Mouse (Mus musculus): ENCODE results near the gene Clrn3. TPM values are rescaled to one million over a fixed set of nuclear protein-coding genes. Genes with fewer than 3 reads are reported as not detected.

Clrn3 gene
- polyA plus RNA-seq, 1 experiment from 2014 or later: 24.6 TPM

DNA sequence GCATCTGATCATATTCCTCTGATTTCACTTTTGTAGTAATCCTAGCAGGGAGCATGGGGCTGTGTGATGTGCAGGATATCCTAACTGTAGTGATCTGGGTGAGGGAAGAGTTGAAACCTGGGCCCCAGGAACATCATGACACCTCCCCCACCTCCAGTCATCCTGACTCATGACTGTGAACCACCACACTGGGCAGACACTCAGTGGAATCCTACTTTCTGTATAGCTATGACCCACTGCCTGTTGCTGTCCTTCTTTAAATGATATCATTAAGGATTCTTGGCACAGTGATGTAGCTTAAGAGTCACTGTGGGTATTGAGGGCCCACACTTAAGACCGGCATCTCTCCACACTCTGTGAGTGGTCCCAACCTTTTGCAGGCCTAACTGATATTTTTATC, 39.1 kb upstream of the Clrn3 start:
- Histone ChIP-seq H3K9ac (ENCODE audit: low read depth, low read length) (no peak overlapping the region), H3K4me3 (replicated peaks; ENCODE audit: low read depth, low read length) (no peak overlapping the region), H3K27ac (no peak overlapping the region), H3K4me1 (replicated peaks; ENCODE audit: insufficient read depth, low read length) (no peaks in the 10 kb centered on the region), H3K4me2 (ENCODE audit: low read length) (no peak overlapping the region), H3K36me3 (ENCODE audit: insufficient read depth, low read length) (no peaks in the 10 kb centered on the region), H3K9me3 (replicated peaks; ENCODE audit: low read length) (no peaks in the 10 kb centered on the region), H3K27me3 (ENCODE audit: insufficient read depth, low read length) (no peaks in the 10 kb centered on the region)
- no peak for ATAC-seq (replicated peaks; ENCODE audit: low FRiP score, low read depth)
- DNase-seq (ENCODE audit: low spot score): no peak
- TF ChIP-seq CTCF (IDR thresholded peaks at IDR 0.05; ENCODE audit: low read depth): no peak
- WGBS: 79% methylated on average over 1 of the region's 1 CpGs

DNA sequence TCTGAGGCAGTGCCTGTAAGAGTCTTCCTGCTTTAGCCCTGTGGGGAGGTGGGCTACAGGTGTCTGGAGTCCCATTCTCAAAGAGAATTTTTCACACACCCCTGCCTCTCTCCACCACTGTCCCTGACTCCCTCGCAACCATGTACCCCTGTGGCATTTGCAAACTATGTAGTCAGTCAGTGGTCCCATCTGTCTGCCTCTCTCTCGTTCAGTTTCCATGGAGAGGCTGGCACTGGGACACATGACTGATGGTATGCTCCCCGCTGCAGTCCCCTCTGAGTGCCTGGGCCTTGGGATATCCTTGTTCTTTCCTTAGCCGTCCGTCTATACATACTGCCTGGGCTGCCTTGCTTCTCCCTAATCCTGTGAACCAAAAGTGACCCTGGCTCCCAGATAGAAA, 37.6 kb upstream of the Clrn3 start:
- Histone ChIP-seq H3K4me1 (replicated peaks; ENCODE audit: insufficient read depth, low read length) (no peaks in the 10 kb centered on the region), H3K4me2 (ENCODE audit: low read length) (no peak overlapping the region), H3K4me3 (replicated peaks; ENCODE audit: low read depth, low read length) (no peak overlapping the region), H3K27me3 (ENCODE audit: insufficient read depth, low read length) (no peaks in the 10 kb centered on the region), H3K9ac (ENCODE audit: low read depth, low read length) (no peak overlapping the region), H3K36me3 (ENCODE audit: insufficient read depth, low read length) (no peaks in the 10 kb centered on the region), H3K9me3 (replicated peaks; ENCODE audit: low read length) (no peaks in the 10 kb centered on the region), H3K27ac (no peak overlapping the region)
- WGBS: 85% methylated on average over 5 of the region's 5 CpGs
- no peak for ATAC-seq (replicated peaks; ENCODE audit: low FRiP score, low read depth)
- no peak for DNase-seq (ENCODE audit: low spot score)
- no peak for TF ChIP-seq CTCF (IDR thresholded peaks at IDR 0.05; ENCODE audit: low read depth)

DNA sequence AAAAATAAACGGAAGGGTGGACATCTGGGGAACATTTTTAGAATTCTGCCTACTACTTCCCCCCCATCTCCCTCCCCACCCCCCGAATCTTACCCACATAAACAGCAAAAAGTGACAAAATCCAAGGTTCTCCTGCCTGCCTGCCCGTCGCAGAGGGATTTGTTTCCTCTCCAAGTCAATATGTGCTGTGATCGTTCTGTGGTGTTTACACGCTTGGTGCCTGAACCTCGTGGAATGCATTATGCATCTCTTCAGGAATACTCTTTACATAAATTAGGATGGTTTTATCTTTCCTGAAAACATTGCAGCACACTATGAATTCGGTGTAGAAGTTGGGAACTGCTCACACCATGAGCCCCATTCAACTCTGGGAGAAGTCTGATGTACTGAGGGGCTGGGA, 35.6 kb upstream of the Clrn3 start:
- no peak for DNase-seq (ENCODE audit: low spot score)
- WGBS: 85% methylated on average over 8 of the region's 8 CpGs
- H3K4me3 ChIP-seq (replicated peaks; ENCODE audit: low read depth, low read length): no peak overlapping the region
- H3K9ac ChIP-seq (ENCODE audit: low read depth, low read length): no peak overlapping the region
- TF ChIP-seq CTCF (IDR thresholded peaks at IDR 0.05; ENCODE audit: low read depth): no peak
- H3K9me3 ChIP-seq (replicated peaks; ENCODE audit: low read length): no peaks in the 10 kb centered on the region
- no peaks in the 10 kb centered on the region for H3K36me3 ChIP-seq (ENCODE audit: insufficient read depth, low read length)
- no peak overlapping the region for H3K27ac ChIP-seq
- no peak for ATAC-seq (replicated peaks; ENCODE audit: low FRiP score, low read depth)
- no peaks in the 10 kb centered on the region for H3K27me3 ChIP-seq (ENCODE audit: insufficient read depth, low read length)
- H3K4me2 ChIP-seq (ENCODE audit: low read length): no peak overlapping the region
- no peaks in the 10 kb centered on the region for H3K4me1 ChIP-seq (replicated peaks; ENCODE audit: insufficient read depth, low read length)

DNA sequence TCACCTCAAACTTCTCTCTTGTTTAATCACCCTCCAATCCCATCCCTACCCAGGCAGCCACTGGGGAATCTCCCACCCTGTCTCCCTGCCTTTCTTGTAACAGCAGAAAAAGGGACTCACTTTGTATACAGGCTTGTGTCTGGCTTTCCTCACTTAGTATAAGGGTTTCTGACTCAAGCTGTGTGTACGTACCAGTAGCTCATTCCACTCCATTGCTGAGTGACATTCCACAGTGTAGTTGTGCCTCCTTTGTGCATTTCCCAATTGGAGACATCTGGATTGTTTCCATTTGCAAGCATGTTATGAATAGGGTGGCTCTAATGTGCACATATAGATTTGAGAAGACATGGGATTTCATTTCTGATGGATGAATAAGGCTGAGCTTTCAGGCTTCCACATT, 31.8 kb upstream of the Clrn3 start:
- H3K4me1 ChIP-seq (replicated peaks; ENCODE audit: insufficient read depth, low read length): no peaks in the 10 kb centered on the region
- no peak for ATAC-seq (replicated peaks; ENCODE audit: low FRiP score, low read depth)
- no peaks in the 10 kb centered on the region for H3K9me3 ChIP-seq (replicated peaks; ENCODE audit: low read length)
- no peaks in the 10 kb centered on the region for H3K27me3 ChIP-seq (ENCODE audit: insufficient read depth, low read length)
- no peaks in the 10 kb centered on the region for H3K36me3 ChIP-seq (ENCODE audit: insufficient read depth, low read length)
- 76% methylated on average over 1 of the region's 1 CpGs for WGBS
- H3K4me3 ChIP-seq (replicated peaks; ENCODE audit: low read depth, low read length): no peak overlapping the region
- DNase-seq (ENCODE audit: low spot score): no peak
- no peak overlapping the region for H3K27ac ChIP-seq
- TF ChIP-seq CTCF (IDR thresholded peaks at IDR 0.05; ENCODE audit: low read depth): no peak
- H3K9ac ChIP-seq (ENCODE audit: low read depth, low read length): no peak overlapping the region
- no peak overlapping the region for H3K4me2 ChIP-seq (ENCODE audit: low read length)

DNA sequence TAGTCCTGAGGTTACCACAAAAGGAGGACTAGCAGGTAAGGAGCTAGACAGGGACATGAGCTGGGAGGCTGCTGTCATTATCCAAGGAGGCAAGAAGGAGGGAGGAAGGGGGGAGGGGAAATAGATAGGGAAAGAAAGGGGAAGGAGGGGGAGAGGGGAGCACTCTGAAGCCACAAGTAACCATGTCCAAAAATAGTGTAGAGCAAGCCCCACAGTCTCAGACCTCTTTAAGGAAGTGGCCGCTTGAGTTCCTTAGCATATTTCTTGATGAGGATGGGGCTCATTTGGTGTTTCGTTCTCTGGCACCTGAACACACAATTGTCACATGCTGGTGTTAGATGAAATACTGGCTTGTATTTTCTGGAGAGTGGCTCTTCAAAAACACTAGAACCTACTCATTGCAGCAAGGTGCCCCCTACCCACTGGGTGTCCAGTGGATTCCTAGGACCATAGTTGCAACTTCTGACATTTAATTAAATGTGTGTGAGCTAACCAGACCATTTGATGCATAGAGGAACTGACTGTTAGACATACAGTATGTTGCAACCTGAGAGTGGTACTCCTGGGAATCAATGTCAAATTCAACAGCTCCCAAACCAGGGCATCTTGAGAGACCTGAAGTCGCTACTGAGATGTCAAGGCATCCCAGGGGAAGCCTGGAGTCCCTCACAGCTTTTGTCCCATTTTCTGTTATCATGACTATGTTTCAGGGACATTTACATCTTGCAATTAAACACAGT, 28.4 kb upstream of the Clrn3 start:
- H3K9me3 ChIP-seq (replicated peaks; ENCODE audit: low read length): no peaks in the 10 kb centered on the region
- H3K27me3 ChIP-seq (ENCODE audit: insufficient read depth, low read length): no peaks in the 10 kb centered on the region
- H3K4me3 ChIP-seq (replicated peaks; ENCODE audit: low read depth, low read length): no peak overlapping the region
- DNase-seq (ENCODE audit: low spot score) (no peak), ATAC-seq (replicated peaks; ENCODE audit: low FRiP score, low read depth) (no peak)
- H3K4me2 ChIP-seq (ENCODE audit: low read length): no peak overlapping the region
- no peak for TF ChIP-seq CTCF (IDR thresholded peaks at IDR 0.05; ENCODE audit: low read depth)
- no peaks in the 10 kb centered on the region for H3K4me1 ChIP-seq (replicated peaks; ENCODE audit: insufficient read depth, low read length)
- no peak overlapping the region for H3K9ac ChIP-seq (ENCODE audit: low read depth, low read length)
- WGBS: 79% methylated on average over 3 of the region's 3 CpGs
- no peaks in the 10 kb centered on the region for H3K36me3 ChIP-seq (ENCODE audit: insufficient read depth, low read length)
- no peak overlapping the region for H3K27ac ChIP-seq

DNA sequence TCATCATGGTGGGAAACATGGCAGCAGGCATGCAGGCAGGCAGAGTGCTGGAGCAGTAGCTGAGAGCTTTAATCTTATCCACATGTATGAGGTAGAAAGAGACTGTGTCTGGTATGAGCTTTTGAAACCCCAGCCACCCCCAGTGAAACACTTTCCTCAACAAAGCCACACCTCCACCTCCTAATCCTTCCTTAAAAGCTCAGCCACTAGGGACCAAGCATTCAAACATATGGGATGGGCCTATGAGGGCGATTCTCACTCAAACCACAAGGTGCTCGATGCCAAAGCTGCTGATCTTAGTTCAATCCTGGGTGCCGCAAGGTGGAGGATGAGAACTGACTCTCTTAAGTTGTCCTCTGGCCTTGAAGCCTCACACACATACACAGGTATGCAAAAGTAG, 25.1 kb upstream of the Clrn3 start:
- no peak for DNase-seq (ENCODE audit: low spot score)
- WGBS: 85% methylated on average over 3 of the region's 3 CpGs
- no peak overlapping the region for H3K4me3 ChIP-seq (replicated peaks; ENCODE audit: low read depth, low read length)
- no peak overlapping the region for H3K27ac ChIP-seq
- TF ChIP-seq CTCF (IDR thresholded peaks at IDR 0.05; ENCODE audit: low read depth): no peak
- no peak for ATAC-seq (replicated peaks; ENCODE audit: low FRiP score, low read depth)
- no peaks in the 10 kb centered on the region for H3K36me3 ChIP-seq (ENCODE audit: insufficient read depth, low read length)
- H3K9ac ChIP-seq (ENCODE audit: low read depth, low read length): no peak overlapping the region
- no peak overlapping the region for H3K4me2 ChIP-seq (ENCODE audit: low read length)
- H3K4me1 ChIP-seq (replicated peaks; ENCODE audit: insufficient read depth, low read length): no peaks in the 10 kb centered on the region
- H3K9me3 ChIP-seq (replicated peaks; ENCODE audit: low read length): no peaks in the 10 kb centered on the region
- no peaks in the 10 kb centered on the region for H3K27me3 ChIP-seq (ENCODE audit: insufficient read depth, low read length)

DNA sequence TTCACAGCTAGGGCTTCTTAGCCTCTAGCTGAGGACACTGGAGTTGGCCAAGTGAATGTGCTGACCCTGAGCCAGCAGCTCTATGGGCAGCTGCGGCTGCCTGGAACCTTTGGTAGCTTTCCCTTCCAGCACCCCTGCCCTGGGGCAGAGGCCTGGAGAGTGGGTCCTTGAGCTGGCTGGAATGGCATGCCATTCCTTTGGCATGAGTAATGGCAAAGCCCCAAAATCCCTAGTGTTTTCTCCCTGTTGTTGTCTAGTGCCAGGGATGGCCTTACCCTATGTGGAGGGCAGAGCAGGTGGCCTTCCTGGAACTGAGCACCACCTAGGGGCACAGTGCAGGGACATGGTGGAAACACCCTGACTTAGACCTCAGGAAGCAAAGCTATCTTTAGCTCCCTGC, 23.1 kb upstream of the Clrn3 start:
- Histone ChIP-seq H3K9ac (ENCODE audit: low read depth, low read length) (no peak overlapping the region), H3K36me3 (ENCODE audit: insufficient read depth, low read length) (no peaks in the 10 kb centered on the region), H3K27me3 (ENCODE audit: insufficient read depth, low read length) (no peaks in the 10 kb centered on the region), H3K4me3 (replicated peaks; ENCODE audit: low read depth, low read length) (no peak overlapping the region), H3K9me3 (replicated peaks; ENCODE audit: low read length) (no peaks in the 10 kb centered on the region), H3K27ac (no peak overlapping the region), H3K4me2 (ENCODE audit: low read length) (no peak overlapping the region), H3K4me1 (replicated peaks; ENCODE audit: insufficient read depth, low read length) (no peaks in the 10 kb centered on the region)
- DNase-seq (ENCODE audit: low spot score) (no peak), ATAC-seq (replicated peaks; ENCODE audit: low FRiP score, low read depth) (no peak)
- WGBS: 77% methylated on average over 1 of the region's 1 CpGs
- no peak for TF ChIP-seq CTCF (IDR thresholded peaks at IDR 0.05; ENCODE audit: low read depth)
